Mouse (Mus musculus): ENCODE results near the gene Pcgf3. TPM values are rescaled to one million over a fixed set of nuclear protein-coding genes. Genes with fewer than 3 reads are reported as not detected.

Pcgf3 gene
- polyA plus RNA-seq, 1 experiment from 2014 or later: 28.2 TPM

- H3K4me1 ChIP-seq (ENCODE audit: control insufficient read depth, insufficient read depth, low read length): no peaks in the 10 kb centered on the region
- ATAC-seq (ENCODE audit: low FRiP score, low TSS enrichment): no peak
- H3K27me3 ChIP-seq (ENCODE audit: control insufficient read depth, insufficient read depth, low read length): no peaks in the 10 kb centered on the region; the same call in 1 of the 2 replicates
- H3K4me3 ChIP-seq (ENCODE audit: low read length): no peak overlapping the region
- WGBS: 93% methylated on average over 3 of the region's 3 CpGs
- no peak overlapping the region for H3K27ac ChIP-seq (ENCODE audit: low read depth, low read length)
- H3K9ac ChIP-seq (ENCODE audit: low read depth, low read length): no peak overlapping the region
- no peaks in the 10 kb centered on the region for H3K9me3 ChIP-seq (ENCODE audit: control insufficient read depth, low read length)
- H3K36me3 ChIP-seq (ENCODE audit: control insufficient read depth, insufficient read depth, low read length): no peaks in the 10 kb centered on the region
- H3K4me2 ChIP-seq (replicated peaks; ENCODE audit: low read depth, low read length): no peak overlapping the region
Measured at GRCm38 (mm10) chr5:108446973-108447372, 14.1 kb upstream of the Pcgf3 start.

- Histone ChIP-seq H3K9me3 (ENCODE audit: control insufficient read depth, low read length) (no peaks in the 10 kb centered on the region), H3K36me3 (ENCODE audit: control insufficient read depth, insufficient read depth, low read length) (no peaks in the 10 kb centered on the region), H3K27me3 (ENCODE audit: control insufficient read depth, insufficient read depth, low read length) (no peaks in the 10 kb centered on the region; the same call in 1 of the 2 replicates), H3K4me1 (ENCODE audit: control insufficient read depth, insufficient read depth, low read length) (no peaks in the 10 kb centered on the region), H3K9ac (ENCODE audit: low read depth, low read length) (no peak overlapping the region), H3K4me3 (ENCODE audit: low read length) (no peak overlapping the region), H3K4me2 (replicated peaks; ENCODE audit: low read depth, low read length) (peak overlapping the region; percentile 76), H3K27ac (ENCODE audit: low read depth, low read length) (no peak overlapping the region)
- 0 out of 2 replicates have a peak, but pooled peaks have one; percentile 2 for ATAC-seq (ENCODE audit: low FRiP score, low TSS enrichment)
- WGBS: 88% methylated on average over 7 of the region's 7 CpGs
Measured at GRCm38 (mm10) chr5:108447857-108448256, 13.2 kb upstream of the Pcgf3 start.

- peak; percentile 95 for ATAC-seq (ENCODE audit: low FRiP score, low TSS enrichment)
- peak within 1 kb of the TSS; percentile 17; the same call in 1 of the 2 replicates for H3K27ac ChIP-seq (ENCODE audit: low read depth, low read length)
- WGBS: 11% methylated on average over 24 of the region's 24 CpGs
- H3K36me3 ChIP-seq (ENCODE audit: control insufficient read depth, insufficient read depth, low read length): no peaks in the 10 kb centered on the region
- no peaks in the 10 kb centered on the region; the same call in 1 of the 2 replicates for H3K27me3 ChIP-seq (ENCODE audit: control insufficient read depth, insufficient read depth, low read length)
- H3K4me3 ChIP-seq (ENCODE audit: low read length): peak within 1 kb of the TSS; percentile 36
- no peaks in the 10 kb centered on the region for H3K4me1 ChIP-seq (ENCODE audit: control insufficient read depth, insufficient read depth, low read length)
- peak within 1 kb of the TSS; percentile 50 for H3K9ac ChIP-seq (ENCODE audit: low read depth, low read length)
- no peaks in the 10 kb centered on the region for H3K9me3 ChIP-seq (ENCODE audit: control insufficient read depth, low read length)
- H3K4me2 ChIP-seq (replicated peaks; ENCODE audit: low read depth, low read length): peak within 1 kb of the TSS; percentile 76
Measured at GRCm38 (mm10) chr5:108448785-108449668, 12.0 kb upstream of the Pcgf3 start, which contains the start of gene Mfsd7a. Mfsd7a (minus strand) TSS chr5:108448891.

GRCm38 (mm10) chr5:108450837-108451540, 10.0 kb upstream of the Pcgf3 start:
- WGBS: 76% methylated on average over 8 of the region's 8 CpGs
- ATAC-seq (ENCODE audit: low FRiP score, low TSS enrichment): no peak

GRCm38 (mm10) chr5:108451611-108452010, 9.4 kb upstream of the Pcgf3 start:
- H3K36me3 ChIP-seq (ENCODE audit: control insufficient read depth, insufficient read depth, low read length): no peaks in the 10 kb centered on the region
- WGBS: 81% methylated on average over 1 of the region's 1 CpGs

More at GRCm38 (mm10) chr5:108450837-108451540, 10.0 kb upstream of the Pcgf3 start:
- Histone ChIP-seq H3K9ac (ENCODE audit: low read depth, low read length) (no peak overlapping the region), H3K36me3 (ENCODE audit: control insufficient read depth, insufficient read depth, low read length) (no peaks in the 10 kb centered on the region), H3K4me3 (ENCODE audit: low read length) (no peak overlapping the region), H3K27ac (ENCODE audit: low read depth, low read length) (no peak overlapping the region), H3K4me1 (ENCODE audit: control insufficient read depth, insufficient read depth, low read length) (no peaks in the 10 kb centered on the region), H3K4me2 (replicated peaks; ENCODE audit: low read depth, low read length) (no peak overlapping the region), H3K9me3 (ENCODE audit: control insufficient read depth, low read length) (no peaks in the 10 kb centered on the region), H3K27me3 (ENCODE audit: control insufficient read depth, insufficient read depth, low read length) (no peaks in the 10 kb centered on the region; the same call in 1 of the 2 replicates)

GRCm38 (mm10) chr5:108452422-108452821, 8.6 kb upstream of the Pcgf3 start:
- Histone ChIP-seq H3K4me2 (replicated peaks; ENCODE audit: low read depth, low read length) (no peak overlapping the region), H3K9ac (ENCODE audit: low read depth, low read length) (no peak overlapping the region), H3K9me3 (ENCODE audit: control insufficient read depth, low read length) (no peaks in the 10 kb centered on the region), H3K4me3 (ENCODE audit: low read length) (no peak overlapping the region), H3K27me3 (ENCODE audit: control insufficient read depth, insufficient read depth, low read length) (no peaks in the 10 kb centered on the region; the same call in 1 of the 2 replicates), H3K4me1 (ENCODE audit: control insufficient read depth, insufficient read depth, low read length) (no peaks in the 10 kb centered on the region), H3K36me3 (ENCODE audit: control insufficient read depth, insufficient read depth, low read length) (no peaks in the 10 kb centered on the region), H3K27ac (ENCODE audit: low read depth, low read length) (no peak overlapping the region)
- WGBS: 90% methylated on average over 1 of the region's 1 CpGs
- no peak for ATAC-seq (ENCODE audit: low FRiP score, low TSS enrichment)

More at GRCm38 (mm10) chr5:108451611-108452010, 9.4 kb upstream of the Pcgf3 start:
- no peak for ATAC-seq (ENCODE audit: low FRiP score, low TSS enrichment)
- Histone ChIP-seq H3K4me2 (replicated peaks; ENCODE audit: low read depth, low read length) (no peak overlapping the region), H3K9ac (ENCODE audit: low read depth, low read length) (no peak overlapping the region), H3K27me3 (ENCODE audit: control insufficient read depth, insufficient read depth, low read length) (no peaks in the 10 kb centered on the region; the same call in 1 of the 2 replicates), H3K27ac (ENCODE audit: low read depth, low read length) (no peak overlapping the region), H3K4me1 (ENCODE audit: control insufficient read depth, insufficient read depth, low read length) (no peaks in the 10 kb centered on the region), H3K4me3 (ENCODE audit: low read length) (no peak overlapping the region), H3K9me3 (ENCODE audit: control insufficient read depth, low read length) (no peaks in the 10 kb centered on the region)

GRCm38 (mm10) chr5:108454094-108454493, 6.9 kb upstream of the Pcgf3 start:
- 62% methylated on average over 3 of the region's 3 CpGs for WGBS

GRCm38 (mm10) chr5:108458706-108459105, 2.3 kb upstream of the Pcgf3 start:
- ATAC-seq (ENCODE audit: low FRiP score, low TSS enrichment): no peak
- peaks cover 15% of the 10 kb centered on the region; the same call in 1 of the 2 replicates for H3K4me1 ChIP-seq (ENCODE audit: control insufficient read depth, insufficient read depth, low read length)
- WGBS: 63% methylated on average over 2 of the region's 2 CpGs
- no peaks in the 10 kb centered on the region for H3K9me3 ChIP-seq (ENCODE audit: control insufficient read depth, low read length)
- H3K4me2 ChIP-seq (replicated peaks; ENCODE audit: low read depth, low read length): no peak overlapping the region
- no peaks in the 10 kb centered on the region for H3K27me3 ChIP-seq (ENCODE audit: control insufficient read depth, insufficient read depth, low read length)
- H3K4me3 ChIP-seq (ENCODE audit: low read length): no peak overlapping the region
- no peaks in the 10 kb centered on the region for H3K36me3 ChIP-seq (ENCODE audit: control insufficient read depth, insufficient read depth, low read length)
- no peak overlapping the region for H3K9ac ChIP-seq (ENCODE audit: low read depth, low read length)
- no peak overlapping the region for H3K27ac ChIP-seq (ENCODE audit: low read depth, low read length)

More at GRCm38 (mm10) chr5:108454094-108454493, 6.9 kb upstream of the Pcgf3 start:
- H3K4me2 ChIP-seq (replicated peaks; ENCODE audit: low read depth, low read length): no peak overlapping the region
- H3K27ac ChIP-seq (ENCODE audit: low read depth, low read length): no peak overlapping the region
- no peaks in the 10 kb centered on the region for H3K27me3 ChIP-seq (ENCODE audit: control insufficient read depth, insufficient read depth, low read length)
- no peak for ATAC-seq (ENCODE audit: low FRiP score, low TSS enrichment)
- H3K36me3 ChIP-seq (ENCODE audit: control insufficient read depth, insufficient read depth, low read length): no peaks in the 10 kb centered on the region
- no peaks in the 10 kb centered on the region for H3K9me3 ChIP-seq (ENCODE audit: control insufficient read depth, low read length)
- H3K9ac ChIP-seq (ENCODE audit: low read depth, low read length): no peak overlapping the region
- H3K4me1 ChIP-seq (ENCODE audit: control insufficient read depth, insufficient read depth, low read length): no peaks in the 10 kb centered on the region
- H3K4me3 ChIP-seq (ENCODE audit: low read length): no peak overlapping the region

Measured in kidney, embryonic 14.5 days (tissue).